Mouse (Mus musculus) kidney, adult 2 months (tissue): ENCODE measurements around the gene Cfap70. TPM values are rescaled to one million over a fixed set of nuclear protein-coding genes. Genes with fewer than 3 reads are reported as not detected.

ENCODE experiments used
- DNase-seq: peaks from one replicate; pipeline ENCODE4 v3.0.0; 2021
- H3K27ac ChIP-seq: fragments of 200-500 bp; 2 replicates; pipeline ENCODE4 v1.5.1; 2012; ENCODE audit warnings: low read depth, low read length, control low read depth, inconsistent platforms; ENCODE audit not compliant: insufficient read depth
- H3K27me3 ChIP-seq: fragments of 200-500 bp; replicated peaks from 2 replicates; pipeline ENCODE4 v1.6.1; 2012; ENCODE audit warnings: mild to moderate bottlenecking, moderate library complexity, low read length, inconsistent platforms; ENCODE audit not compliant: control insufficient read depth, insufficient read depth
- H3K36me3 ChIP-seq: fragments of 200-500 bp; 2 replicates; pipeline ENCODE4 v1.6.1; 2012; ENCODE audit warnings: mild to moderate bottlenecking, moderate library complexity, low read length, inconsistent platforms; ENCODE audit not compliant: control insufficient read depth, insufficient read depth
- H3K4me1 ChIP-seq: fragments of 200-500 bp; 2 replicates; pipeline ENCODE4 v1.6.1; 2011; ENCODE audit warnings: low read length; ENCODE audit not compliant: control insufficient read depth, insufficient read depth
- H3K4me3 ChIP-seq: fragments of 200-500 bp; 2 replicates; pipeline ENCODE4 v1.5.1; 2011; ENCODE audit warnings: mild to moderate bottlenecking, low read depth, low read length, control low read depth; ENCODE audit not compliant: insufficient read depth
- CTCF ChIP-seq: fragments of 200-500 bp; conservative IDR thresholded peaks from 2 replicates; pipeline ENCODE4 v1.5.1; 2011; ENCODE audit warnings: low read depth, mild to moderate bottlenecking, control low read depth, low read length, moderate library complexity, mixed read lengths; ENCODE audit not compliant: insufficient read depth, insufficient read length
- POLR2A ChIP-seq: fragments of 200-500 bp; IDR thresholded peaks from one replicate; pipeline ENCODE4 v1.6.1; 2011; ENCODE audit warnings: low read depth, low read length, control low read depth
- WGBS: fragments of 180-500 bp; shearing (Covaris S2); methylation state at CpG from one replicate; pipeline ENCODE4 v1.1.7; 2018; 5-methylcytosine and 5-hydroxymethylcytosine counted together
- polyA plus RNA-seq: library from polyadenylated mRNA; depleted of rRNA; stranded (reverse); fragments of >200 nt; gene quantifications from 2 replicates; pipeline ENCODE4 v1.2.3, GENCODE M21; 2012

Cfap70 gene
- polyA plus RNA-seq, 1 experiment = 0.77 TPM

- TF ChIP-seq CTCF (no peak), POLR2A (no peak)
- no peaks in the 10 kb centered on the region for H3K36me3 ChIP-seq
- WGBS = 21% methylated on average over 2 of the region's 2 CpGs
- H3K4me3 ChIP-seq = peak overlapping the region; percentile 51; the same call in 1 of the 2 replicates
- DNase-seq = no peak
- H3K27ac ChIP-seq = no peak overlapping the region
- H3K4me1 ChIP-seq = no peaks in the 10 kb centered on the region
- H3K27me3 ChIP-seq = no peaks in the 10 kb centered on the region
Measured at GRCm38 (mm10) chr14:20451302-20451701, 724 bp downstream of the Cfap70 start.

GRCm38 (mm10) chr14:20447209-20447608 is 4.8 kb downstream of the Cfap70 start:
- peak; percentile 35 for DNase-seq
- no peaks in the 10 kb centered on the region for H3K36me3 ChIP-seq
- H3K27ac ChIP-seq = no peak overlapping the region
- 46% methylated on average over 12 of the region's 12 CpGs for WGBS
- H3K4me1 ChIP-seq = no peaks in the 10 kb centered on the region
- no peak overlapping the region for H3K4me3 ChIP-seq
- no peaks in the 10 kb centered on the region for H3K27me3 ChIP-seq
- TF ChIP-seq CTCF (no peak), POLR2A (no peak)

GRCm38 (mm10) chr14:20442252-20442651 is 9.8 kb downstream of the Cfap70 start:
- Histone ChIP-seq H3K4me3 (no peak overlapping the region), H3K27ac (no peak overlapping the region), H3K36me3 (no peaks in the 10 kb centered on the region), H3K4me1 (no peaks in the 10 kb centered on the region), H3K27me3 (no peaks in the 10 kb centered on the region)
- DNase-seq = no peak
- 45% methylated on average over 17 of the region's 17 CpGs for WGBS
- TF ChIP-seq POLR2A = no peak
- TF ChIP-seq CTCF = no peak

GRCm38 (mm10) chr14:20436976-20437375 is 15.1 kb downstream of the Cfap70 start:
- TF ChIP-seq POLR2A = no peak
- TF ChIP-seq CTCF = no peak
- H3K36me3 ChIP-seq = no peaks in the 10 kb centered on the region
- no peak for DNase-seq
- WGBS = 67% methylated on average over 6 of the region's 6 CpGs
- no peaks in the 10 kb centered on the region for H3K4me1 ChIP-seq
- no peak overlapping the region for H3K27ac ChIP-seq
- H3K27me3 ChIP-seq = no peaks in the 10 kb centered on the region
- H3K4me3 ChIP-seq = no peak overlapping the region

GRCm38 (mm10) chr14:20432420-20432819 is 19.6 kb downstream of the Cfap70 start:
- Histone ChIP-seq H3K27ac (no peak overlapping the region), H3K4me1 (no peaks in the 10 kb centered on the region), H3K4me3 (no peak overlapping the region), H3K36me3 (no peaks in the 10 kb centered on the region), H3K27me3 (no peaks in the 10 kb centered on the region; the same call in 1 of the 2 replicates)
- no peak for TF ChIP-seq CTCF
- no peak for TF ChIP-seq POLR2A
- WGBS = 93% methylated on average over 4 of the region's 4 CpGs
- DNase-seq = no peak

GRCm38 (mm10) chr14:20431726-20432125 is 20.3 kb downstream of the Cfap70 start:
- H3K27me3 ChIP-seq = no peaks in the 10 kb centered on the region; the same call in 1 of the 2 replicates
- no peaks in the 10 kb centered on the region for H3K4me1 ChIP-seq
- DNase-seq = no peak
- H3K4me3 ChIP-seq = no peak overlapping the region
- no peaks in the 10 kb centered on the region for H3K36me3 ChIP-seq
- no peak for TF ChIP-seq POLR2A
- TF ChIP-seq CTCF = no peak
- 68% methylated on average over 6 of the region's 6 CpGs for WGBS
- H3K27ac ChIP-seq = no peak overlapping the region

GRCm38 (mm10) chr14:20429833-20430232 is 22.2 kb downstream of the Cfap70 start:
- no peak overlapping the region for H3K27ac ChIP-seq
- no peak for TF ChIP-seq CTCF
- H3K4me3 ChIP-seq = no peak overlapping the region
- H3K36me3 ChIP-seq = no peaks in the 10 kb centered on the region
- 33% methylated on average over 1 of the region's 1 CpGs for WGBS
- DNase-seq = peak; percentile 17
- H3K27me3 ChIP-seq = no peaks in the 10 kb centered on the region; the same call in 1 of the 2 replicates
- no peaks in the 10 kb centered on the region for H3K4me1 ChIP-seq
